8 mouse cellular contexts compared by ENCODE assay signal in genomic region chr10:59616522-59616921, GRCm38 (mm10). TPM values are rescaled to one million over a fixed set of nuclear protein-coding genes. Genes with fewer than 3 reads are reported as not detected.
A peak's percentile ranks its signal among the peaks of the same experiment; 100 is the strongest.
DNase-seq lines count a peak whose midpoint lies in the region; ATAC-seq lines count a peak whose summit lies in the region.

Gene Mcu, minus strand, starts transcription at chr10:59616692.

- no peaks in the 10 kb centered on the region for H3K36me3 ChIP-seq in heart, embryonic 14.5 days (ENCODE audit: control insufficient read depth, insufficient read depth, low read length)
- no peaks in the 10 kb centered on the region for H3K36me3 ChIP-seq in liver, embryonic 13.5 days
- H3K36me3 ChIP-seq in stomach, embryonic 16.5 days (ENCODE audit: control insufficient read depth, insufficient read depth, low read length), result no peaks in the 10 kb centered on the region

- peak; percentile 96 for ATAC-seq in erythroid progenitor cell, adult 5-6 weeks (replicated peaks; ENCODE audit: low FRiP score, poor library complexity, severe bottlenecking)
- peak; percentile 99 for ATAC-seq in heart, embryonic 14.5 days (ENCODE audit: insufficient number of reproducible peaks, insufficient read depth, low FRiP score, low read depth)
- peak; percentile 98 for ATAC-seq in liver, embryonic 13.5 days (ENCODE audit: low read depth)
- peak; percentile 98 for ATAC-seq in stomach, embryonic 16.5 days (ENCODE audit: insufficient read depth, low FRiP score)

- peak within 1 kb of the TSS in 1 of 2 experiments; percentile 86; a peak in 2 of 4 replicates for H3K27ac ChIP-seq in heart, embryonic 14.5 days (replicated peaks in 1 of 2; ENCODE audit: control insufficient read depth in 1 of 2, insufficient read depth in 1 of 2, low read depth in 2 of 2, low read length in 2 of 2)
- H3K27ac ChIP-seq in liver, embryonic 13.5 days, result peak within 1 kb of the TSS; percentile 84
- H3K27ac ChIP-seq in stomach, embryonic 16.5 days (ENCODE audit: low read length), result peak within 1 kb of the TSS; percentile 86

- peak; percentile 93 for DNase-seq in CD4-positive helper T cell, adult 2 months (ENCODE audit: low read depth, low spot score)
- DNase-seq in brain, embryonic 18.5 days (ENCODE audit: low read depth, low spot score), result peak; percentile 87
- DNase-seq in kidney, postnatal 14 days, result peak; percentile 98
- peak; percentile 93 for DNase-seq in liver, embryonic 13.5 days
- peak; percentile 95 for DNase-seq in neural tube, embryonic 10.5 days (ENCODE audit: extremely low spot score, low spot score)

- H3K4me2 ChIP-seq in heart, embryonic 14.5 days (ENCODE audit: low read length), result peak within 1 kb of the TSS; percentile 76
- H3K4me2 ChIP-seq in liver, embryonic 13.5 days, result peak within 1 kb of the TSS; percentile 96
- H3K4me2 ChIP-seq in stomach, embryonic 16.5 days (ENCODE audit: low read depth, low read length), result peak within 1 kb of the TSS; percentile 81

- WGBS in heart, embryonic 14.5 days, result under 1% methylated on average over 35 of the region's 36 CpGs
- WGBS in liver, embryonic 13.5 days (ENCODE audit: insufficient replicate concordance), result under 1% methylated on average over 36 of the region's 36 CpGs
- WGBS in stomach, embryonic 16.5 days, result under 1% methylated on average over 36 of the region's 36 CpGs

- H3K4me3 ChIP-seq in heart, embryonic 14.5 days (ENCODE audit: control insufficient read depth in 1 of 2, insufficient read depth in 1 of 2, low read depth in 1 of 2, low read length in 2 of 2), result peak within 1 kb of the TSS; percentile 95 to 96
- H3K4me3 ChIP-seq in liver, embryonic 13.5 days (replicated peaks), result peak within 1 kb of the TSS; percentile 85
- peak within 1 kb of the TSS; percentile 88 for H3K4me3 ChIP-seq in stomach, embryonic 16.5 days (replicated peaks; ENCODE audit: low read length)

- H3K4me1 ChIP-seq in heart, embryonic 14.5 days (ENCODE audit: control insufficient read depth in 2 of 2, insufficient read depth in 2 of 2, low read length in 2 of 2), result peaks cover 8 to 18% of the 10 kb centered on the region in 2 experiments
- H3K4me1 ChIP-seq in liver, embryonic 13.5 days (replicated peaks), result peaks cover 29% of the 10 kb centered on the region
- peaks cover 22% of the 10 kb centered on the region for H3K4me1 ChIP-seq in stomach, embryonic 16.5 days (ENCODE audit: control insufficient read depth, insufficient read depth, low read length)

- no peaks in the 10 kb centered on the region for H3K9me3 ChIP-seq in heart, embryonic 14.5 days (ENCODE audit: control insufficient read depth, low read length)
- no peaks in the 10 kb centered on the region for H3K9me3 ChIP-seq in liver, embryonic 13.5 days (replicated peaks)
- H3K9me3 ChIP-seq in stomach, embryonic 16.5 days (replicated peaks; ENCODE audit: control insufficient read depth, low read length), result no peaks in the 10 kb centered on the region

- H3K9ac ChIP-seq in heart, embryonic 14.5 days (ENCODE audit: low read length), result peak within 1 kb of the TSS; percentile 94
- peak within 1 kb of the TSS; percentile 90 for H3K9ac ChIP-seq in liver, embryonic 13.5 days
- H3K9ac ChIP-seq in stomach, embryonic 16.5 days (ENCODE audit: low read length), result peak within 1 kb of the TSS; percentile 99

- H3K27me3 ChIP-seq in heart, embryonic 14.5 days (ENCODE audit: control insufficient read depth, insufficient read depth, low read length), result no peaks in the 10 kb centered on the region
- no peaks in the 10 kb centered on the region for H3K27me3 ChIP-seq in liver, embryonic 13.5 days
- H3K27me3 ChIP-seq in stomach, embryonic 16.5 days (ENCODE audit: control insufficient read depth, insufficient read depth, low read length), result no peaks in the 10 kb centered on the region

RNA-seq across cellular contexts. Expression of gene Mcu, which starts in this region (rescaled TPM):
- total RNA-seq in erythroid progenitor cell, adult 5-6 weeks (2015; ENCODE audit: low replicate concordance), result 14.7 and 17.3 TPM in 2 replicates
- total RNA-seq in erythroid progenitor cell, adult 5-6 weeks (2017; ENCODE audit: low replicate concordance), result 14.8 and 16.8 TPM in 2 replicates
- 28.1 and 28.8 TPM in 2 replicates for polyA plus RNA-seq in heart, embryonic 14.5 days (2014; fragmentation: Nextera tagmentation; extraction: Ambion mirVana)
- 10.6 and 13.6 TPM in 2 replicates for polyA plus RNA-seq in liver, embryonic 13.5 days (2015; fragmentation: Nextera tagmentation; extraction: Ambion mirVana)
- 60.0 and 64.9 TPM in 2 replicates for polyA plus RNA-seq in stomach, embryonic 16.5 days (2015; fragmentation: Nextera tagmentation; extraction: Ambion mirVana)
